ENCODE assay signal across 11 mouse cellular contexts in the genomic region with DNA sequence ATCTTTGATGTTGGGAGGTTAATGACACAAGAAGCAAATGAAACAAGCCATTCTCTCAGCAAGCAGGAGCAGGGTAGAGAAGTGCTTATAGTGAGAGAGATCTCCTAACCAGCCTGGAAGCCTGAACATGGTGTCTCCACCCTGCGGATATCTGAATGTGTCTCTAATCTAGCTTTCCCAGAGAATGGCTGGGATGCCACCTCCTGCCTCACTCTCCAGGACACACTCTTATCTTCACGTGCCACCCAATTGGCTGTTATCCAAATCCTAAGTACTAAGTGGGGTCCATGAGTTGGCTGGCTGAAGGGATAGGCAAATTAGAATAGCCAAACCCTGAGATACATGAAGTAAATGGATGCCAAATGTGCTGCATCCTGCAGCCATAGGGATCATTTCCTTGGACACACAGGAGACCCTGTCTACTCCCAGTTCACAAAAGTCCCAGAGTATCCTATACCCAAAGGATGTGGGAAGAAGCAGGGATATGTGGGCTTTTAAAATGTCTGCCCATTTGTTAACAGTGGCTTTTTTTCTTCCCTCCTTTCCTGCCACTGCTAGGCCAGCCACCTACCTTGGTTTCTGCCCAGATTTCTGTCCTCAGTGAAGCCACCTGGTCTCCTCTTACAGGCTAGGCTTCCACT. TPM values are rescaled to one million over a fixed set of nuclear protein-coding genes. Genes with fewer than 3 reads are reported as not detected.
DNase-seq lines count a peak whose midpoint lies in the region; ATAC-seq and TF ChIP-seq lines count a peak whose summit lies in the region.
"Had no signal": no experiment of that assay in that cellular context is flagged by ENCODE, and none has a peak within 500 bp of the region (broad histone marks: within the 10 kb centered on the region; RNA-seq: fewer than 3 reads in every experiment).

No protein-coding gene starts in this region.

- no peak overlapping the region for H3K4me3 ChIP-seq in intestine, embryonic 14.5 days (ENCODE audit: low read depth, low read length)
- no peak overlapping the region for H3K4me3 ChIP-seq in intestine, postnatal 0 days (ENCODE audit: low read depth, low read length)
- no peak overlapping the region for H3K4me3 ChIP-seq in bone marrow macrophage, adult 2 months (ENCODE audit: insufficient read depth, low read length)
- H3K4me3 ChIP-seq: embryonic facial prominence, embryonic 12.5 days had no signal

- TF ChIP-seq CTCF in intestine, postnatal 0 days (IDR thresholded peaks at IDR 0.05; ENCODE audit: low read depth): no peak
- no peak for TF ChIP-seq CTCF in bone marrow macrophage, adult 2 months (IDR thresholded peaks at IDR 0.05; ENCODE audit: low read depth, low read length)

- H3K4me1 ChIP-seq in intestine, embryonic 14.5 days (replicated peaks; ENCODE audit: control insufficient read depth, insufficient read depth, low read length): peaks cover 6% of the 10 kb centered on the region
- no peaks in the 10 kb centered on the region; the same call in 1 of the 2 replicates for H3K4me1 ChIP-seq in intestine, postnatal 0 days (replicated peaks; ENCODE audit: control insufficient read depth, insufficient read depth, low read length)
- H3K4me1 ChIP-seq in bone marrow macrophage, adult 2 months (ENCODE audit: control insufficient read depth, insufficient read depth, low read length): peaks cover 24% of the 10 kb centered on the region

- H3K9me3 ChIP-seq in intestine, embryonic 14.5 days (ENCODE audit: control insufficient read depth, low read length): no peaks in the 10 kb centered on the region
- H3K9me3 ChIP-seq in intestine, postnatal 0 days (ENCODE audit: control insufficient read depth): no peaks in the 10 kb centered on the region
- H3K9me3 ChIP-seq: embryonic facial prominence, embryonic 12.5 days had no signal

- no peak for TF ChIP-seq POLR2A in bone marrow macrophage, adult 2 months (IDR thresholded peaks at IDR 0.05; ENCODE audit: borderline replicate concordance, low read depth, low read length)

- H3K9ac ChIP-seq in intestine, embryonic 14.5 days (ENCODE audit: low read length): no peak overlapping the region
- H3K9ac ChIP-seq in intestine, postnatal 0 days (ENCODE audit: low read depth, low read length): no peak overlapping the region
- H3K9ac ChIP-seq: embryonic facial prominence, embryonic 12.5 days had no signal

- peak; percentile 46 for DNase-seq in intestine, embryonic 14.5 days (ENCODE audit: low spot score)
- no peak for DNase-seq in cerebellum, adult 8-10 months
- DNase-seq in embryo, embryonic 10.5 days (ENCODE audit: low spot score): no peak
- no peak for DNase-seq in layer of hippocampus, postnatal 36 days
- DNase-seq: adrenal gland, postnatal 10 days; kidney, postnatal 36 days had no signal

- no peaks in the 10 kb centered on the region for H3K36me3 ChIP-seq in intestine, embryonic 14.5 days (ENCODE audit: control insufficient read depth, insufficient read depth, low read length)
- H3K36me3 ChIP-seq in intestine, postnatal 0 days (ENCODE audit: control insufficient read depth, insufficient read depth): no peaks in the 10 kb centered on the region; the same call in 1 of the 2 replicates
- H3K36me3 ChIP-seq: embryonic facial prominence, embryonic 12.5 days had no signal

- no peaks in the 10 kb centered on the region for H3K27me3 ChIP-seq in intestine, embryonic 14.5 days (replicated peaks; ENCODE audit: control insufficient read depth, insufficient read depth, low read length)
- H3K27me3 ChIP-seq in intestine, postnatal 0 days (replicated peaks; ENCODE audit: control insufficient read depth, insufficient read depth, low read length): no peaks in the 10 kb centered on the region
- H3K27me3 ChIP-seq: embryonic facial prominence, embryonic 12.5 days had no signal

- H3K27ac ChIP-seq in intestine, embryonic 14.5 days (ENCODE audit: low read depth): peak overlapping the region; percentile 61; the same call in 1 of the 2 replicates
- no peak overlapping the region for H3K27ac ChIP-seq in intestine, postnatal 0 days (ENCODE audit: low read depth, low read length)
- H3K27ac ChIP-seq in bone marrow macrophage, adult 2 months (ENCODE audit: insufficient read depth, low read depth, low read length): peak overlapping the region; percentile 86

- no peak for ATAC-seq in intestine, embryonic 14.5 days (replicated peaks; ENCODE audit: low FRiP score, low TSS enrichment, low read depth)
- ATAC-seq in intestine, postnatal 0 days: no peak
- ATAC-seq in erythroid progenitor cell, adult 5-6 weeks (replicated peaks; ENCODE audit: low FRiP score, poor library complexity, severe bottlenecking): peak; percentile 79
- peak; percentile 84 for ATAC-seq in megakaryocyte-erythroid progenitor cell, adult 5-6 weeks (replicated peaks; ENCODE audit: low FRiP score, low TSS enrichment, poor library complexity, severe bottlenecking)

- H3K4me2 ChIP-seq in intestine, embryonic 14.5 days (ENCODE audit: low read length): no peak overlapping the region
- H3K4me2 ChIP-seq in intestine, postnatal 0 days (replicated peaks; ENCODE audit: low read depth): no peak overlapping the region
- H3K4me2 ChIP-seq: embryonic facial prominence, embryonic 12.5 days had no signal

- WGBS in intestine, embryonic 14.5 days: 80% methylated on average over 2 of the region's 2 CpGs
- 65% methylated on average over 2 of the region's 2 CpGs for WGBS in intestine, postnatal 0 days

RNA-seq across cellular contexts. Expression of a gene that starts 18.7 kb away (rescaled TPM):
- polyA plus RNA-seq in intestine, embryonic 14.5 days (2014; fragmentation: Nextera tagmentation; extraction: Ambion mirVana): 1.9 and 2.0 TPM in 2 replicates
- 0.78 and 1.0 TPM in 2 replicates for polyA plus RNA-seq in intestine, postnatal 0 days (2015; fragmentation: Nextera tagmentation; extraction: Ambion mirVana)
- 6.3 and 6.9 TPM in 2 replicates for polyA plus RNA-seq in bone marrow macrophage, adult 2 months (2012; ENCODE audit: insufficient read depth, insufficient read length, missing spikeins)
- total RNA-seq in erythroid progenitor cell, adult 5-6 weeks (2015; ENCODE audit: low replicate concordance): 71.7 and 73.8 TPM in 2 replicates
- total RNA-seq in erythroid progenitor cell, adult 5-6 weeks (2017; ENCODE audit: low replicate concordance): 37.1 and 40.8 TPM in 2 replicates
- 8.0 and 10.9 TPM in 2 replicates for total RNA-seq in megakaryocyte-erythroid progenitor cell, adult 5-6 weeks (2014; fragmentation: Nextera tagmentation)
- 5.2 and 6.4 TPM in 2 replicates for total RNA-seq in megakaryocyte-erythroid progenitor cell, adult 5-6 weeks (2017)
- total RNA-seq in layer of hippocampus, postnatal 36 days (2021): 10 to 100 TPM; 11.5 to 11.8 TPM

Comparison
In these comparisons a context has a peak if more than half of its experiments do, and no peak if none do; other contexts are left out.
1. ATAC-seq: peak in erythroid progenitor cell, adult 5-6 weeks (single experiment) and megakaryocyte-erythroid progenitor cell, adult 5-6 weeks (single experiment); none in intestine, embryonic 14.5 days (single experiment) and intestine, postnatal 0 days (single experiment).